Mouse (Mus musculus) liver, adult 2 months (tissue): ENCODE measurements around the gene Ano2.

Experiments used
- CTCF ChIP-seq: fragments of 200-500 bp; IDR thresholded peaks from 2 replicates; pipeline ENCODE4 v1.5.1; 2011; ENCODE audit warnings: low read depth, low read length, control low read depth
- POLR2A ChIP-seq: fragments of 200-500 bp; IDR thresholded peaks from 2 replicates; pipeline ENCODE4 v1.6.1; 2011; ENCODE audit warnings: low read length, control low read depth; ENCODE audit not compliant: insufficient read depth; ENCODE audit errors: extremely low read depth

DNA sequence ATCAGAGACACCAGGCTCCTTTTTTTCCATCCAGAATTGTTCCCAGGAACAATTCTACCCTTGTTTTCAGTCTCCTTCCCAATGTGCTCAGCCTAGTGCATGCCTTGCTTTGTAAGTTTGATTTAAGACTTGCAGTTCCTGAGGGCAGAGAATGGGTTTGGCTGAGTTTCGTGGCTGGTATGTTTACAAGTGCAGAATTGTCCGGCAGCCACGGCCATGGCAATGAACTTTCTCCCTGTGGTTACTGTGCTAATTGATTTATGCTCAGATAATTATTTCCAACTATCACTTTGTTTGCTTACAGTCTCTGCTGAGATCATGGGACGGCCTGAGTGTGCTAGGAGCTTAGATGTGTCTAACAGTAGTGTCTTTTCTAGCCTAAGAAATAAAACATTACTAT is 147.9 kb downstream of the Ano2 start:
- no peak for TF ChIP-seq CTCF
- no peak for TF ChIP-seq POLR2A
